Mouse (Mus musculus): ENCODE measurements around the gene Gm3045.
A peak's percentile ranks its signal among the peaks of the same experiment; 100 is the strongest.

Gene Gm3045

GRCm38 (mm10) chr13:56438211-56439075 is 12.0 kb downstream of the Gm3045 start, which contains the start of gene Slc25a48:
Gene Slc25a48, plus strand, starts transcription at chr13:56438355.
- no peak for DNase-seq (ENCODE audit: low spot score in 2 of 2)

GRCm38 (mm10) chr13:56443411-56443810 is 17.0 kb downstream of the Gm3045 start:
- DNase-seq (ENCODE audit: low spot score in 2 of 2) = no peak

DNA sequence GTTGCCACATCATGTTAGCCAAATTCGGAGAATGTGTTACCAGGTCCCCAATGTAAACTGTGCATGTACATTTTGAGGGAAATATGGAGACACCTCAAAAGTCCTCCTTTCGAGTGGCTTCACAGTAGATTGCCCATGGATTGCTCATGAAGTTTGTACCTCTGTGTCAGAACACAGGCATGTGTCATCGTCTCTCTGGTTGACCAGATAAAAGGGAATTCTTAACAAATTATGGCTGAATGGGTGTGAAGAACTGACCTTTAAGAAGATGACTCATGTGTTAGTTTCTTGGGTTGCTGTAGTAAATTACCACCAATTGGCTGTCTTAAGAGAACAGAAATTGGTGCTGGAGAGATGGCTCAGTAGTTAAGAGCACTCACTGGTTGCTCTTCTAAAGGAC is 17.7 kb downstream of the Gm3045 start:
- DNase-seq (ENCODE audit: low spot score in 2 of 2) = no peak

GRCm38 (mm10) chr13:56444996-56445395 is 18.6 kb downstream of the Gm3045 start:
- no peak for DNase-seq (ENCODE audit: low spot score in 2 of 2)

DNA sequence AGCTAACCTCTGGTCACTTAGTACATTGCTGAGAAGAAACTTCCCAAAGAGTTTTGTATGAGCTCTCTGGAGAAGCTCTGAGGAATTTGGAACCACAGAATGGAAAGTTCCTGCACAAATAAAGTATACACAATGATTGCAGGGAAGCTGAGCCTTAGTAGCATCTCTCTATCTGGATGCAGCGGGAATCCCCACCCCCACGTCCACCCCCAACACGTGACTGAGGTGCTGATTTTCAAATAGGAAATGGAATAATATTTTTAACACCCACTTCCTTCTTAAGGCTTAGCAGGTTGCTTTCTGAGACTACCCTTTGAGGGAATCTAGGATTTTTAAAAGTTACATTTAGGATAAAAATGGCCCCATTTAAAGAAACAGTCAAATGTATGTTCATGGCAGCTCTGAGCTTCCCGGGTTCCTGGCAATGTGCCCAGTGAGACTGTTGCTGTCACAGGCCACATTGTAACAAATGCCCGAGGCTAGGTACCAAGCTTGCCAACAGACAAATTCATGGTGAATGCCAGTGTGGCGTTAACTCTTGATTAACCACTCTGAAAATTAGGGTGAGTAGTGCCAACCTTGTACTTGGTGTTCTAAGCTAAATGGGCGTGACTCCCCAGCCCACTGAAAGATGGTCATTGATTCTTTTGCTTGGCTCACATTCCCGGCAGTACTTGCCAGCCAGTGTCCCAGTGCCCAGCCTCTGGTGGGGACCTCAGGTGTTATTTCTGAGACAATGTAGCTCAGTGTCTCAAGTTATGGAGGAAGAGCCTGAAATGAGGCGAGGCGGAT is 23.0 kb downstream of the Gm3045 start:
- DNase-seq (ENCODE audit: low spot score in 2 of 2) = no peak

- no peak for DNase-seq (ENCODE audit: low spot score in 2 of 2)
These were observed 23.6 kb downstream of the Gm3045 start for GRCm38 (mm10) chr13:56450035-56450434.

GRCm38 (mm10) chr13:56458001-56458400 is 31.6 kb downstream of the Gm3045 start:
- no peak for DNase-seq (ENCODE audit: low spot score in 2 of 2)

DNA sequence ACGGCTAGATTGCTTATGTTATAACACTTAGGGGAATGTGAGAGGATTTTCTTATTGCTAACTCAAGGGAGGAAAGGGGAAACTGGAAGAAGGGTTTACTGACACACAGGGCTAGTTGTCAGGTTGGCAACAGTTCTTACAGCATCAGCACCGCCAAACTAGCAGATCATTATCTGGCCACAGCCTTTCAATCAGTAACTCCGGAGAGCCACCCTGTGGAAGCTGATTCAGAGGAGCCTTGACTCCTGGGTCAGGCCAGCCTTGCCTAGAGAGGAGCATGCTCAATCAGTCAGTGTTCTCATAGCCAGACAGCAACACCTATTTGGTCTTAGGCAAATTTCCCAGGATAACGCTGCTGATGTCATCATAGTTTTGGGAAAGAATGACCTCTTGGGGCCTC is 35.1 kb downstream of the Gm3045 start:
- DNase-seq (ENCODE audit: low spot score in 2 of 2) = no peak

DNA sequence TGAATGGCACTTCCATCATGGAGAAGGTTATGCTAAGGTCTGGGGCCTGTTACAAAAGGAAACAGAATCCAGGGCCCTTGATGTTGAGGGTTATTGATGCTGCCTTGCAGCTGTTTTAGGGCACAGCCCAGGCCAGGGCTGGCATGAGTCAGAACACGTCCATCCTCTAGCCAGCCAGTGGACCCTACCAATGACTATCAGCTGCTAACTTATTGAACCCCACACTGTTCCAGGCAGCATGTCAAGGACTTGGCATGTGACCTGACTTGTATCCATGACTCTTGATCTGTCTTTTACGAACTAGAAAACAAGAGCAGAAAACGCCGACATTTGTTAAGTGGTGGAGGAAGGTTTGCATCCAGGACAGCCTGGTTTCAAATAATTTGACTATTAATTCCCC is 36.4 kb downstream of the Gm3045 start:
- no peak for DNase-seq (ENCODE audit: low spot score in 2 of 2)

GRCm38 (mm10) chr13:56463261-56463660 is 36.9 kb downstream of the Gm3045 start:
- no peak for DNase-seq (ENCODE audit: low spot score in 2 of 2)

DNA sequence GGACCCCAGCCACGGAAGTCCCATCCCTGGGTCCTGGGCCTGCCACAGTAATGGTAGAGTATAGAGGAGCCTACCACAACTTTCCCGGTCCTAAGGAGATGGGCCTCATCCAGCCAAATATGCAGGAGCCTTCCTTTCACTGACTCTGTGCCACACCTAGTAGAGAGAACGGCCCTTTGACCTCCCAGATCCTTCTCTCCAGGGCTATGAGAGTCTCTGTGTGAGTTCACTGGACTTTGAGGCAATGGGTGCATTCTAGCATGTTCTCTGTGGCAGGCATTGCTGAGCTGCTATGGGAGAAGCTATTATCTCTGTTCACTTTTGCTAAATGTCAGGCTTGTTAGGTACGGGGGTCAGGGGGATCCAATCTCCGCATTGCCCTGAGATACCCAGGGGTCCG is 37.4 kb downstream of the Gm3045 start:
- DNase-seq (ENCODE audit: low spot score in 2 of 2) = no peak

DNA sequence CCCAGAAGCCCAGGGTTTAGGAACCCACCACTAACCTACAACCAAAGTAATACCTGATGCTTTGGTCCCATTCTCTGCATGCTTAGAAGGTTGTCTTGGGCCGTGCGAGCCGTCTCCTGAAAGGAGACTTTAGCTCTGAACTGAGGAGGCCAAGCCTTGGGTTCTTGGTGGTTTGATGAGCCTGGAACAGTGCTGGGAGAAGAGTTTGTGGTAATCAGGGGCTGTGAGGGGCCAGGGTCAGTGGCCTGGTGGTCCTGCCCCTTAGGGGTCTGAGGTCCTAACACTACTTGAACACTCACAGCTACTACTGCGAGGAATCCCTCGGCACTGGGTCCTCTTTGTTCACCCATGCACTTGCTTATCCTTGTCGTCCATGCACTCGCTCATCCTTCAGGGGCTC is 41.4 kb downstream of the Gm3045 start:
- DNase-seq (ENCODE audit: low spot score in 2 of 2) = no peak

DNA sequence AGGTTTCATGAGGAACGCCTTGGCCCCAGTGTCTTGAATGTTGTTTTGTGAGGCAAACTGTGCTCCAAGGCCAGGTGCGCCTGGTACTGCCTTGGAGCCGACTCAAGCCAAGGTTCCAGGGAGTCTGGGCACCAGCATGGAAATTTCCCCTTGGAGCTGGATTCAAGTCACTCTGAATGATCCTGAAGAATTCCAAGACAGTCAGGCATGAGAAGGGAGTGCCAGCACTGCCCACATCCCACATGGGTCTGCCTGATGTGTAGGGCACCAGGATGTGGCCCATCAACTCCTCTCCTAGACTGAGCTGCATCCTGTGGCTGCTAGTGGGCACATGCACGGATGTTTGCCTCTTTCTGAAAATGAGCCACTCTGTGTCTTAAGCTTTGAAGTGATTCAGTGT is 42.1 kb downstream of the Gm3045 start:
- no peak for DNase-seq (ENCODE audit: low spot score in 2 of 2)

- no peak for DNase-seq (ENCODE audit: low spot score in 2 of 2)
These were observed 44.8 kb downstream of the Gm3045 start for GRCm38 (mm10) chr13:56471211-56471610.

DNA sequence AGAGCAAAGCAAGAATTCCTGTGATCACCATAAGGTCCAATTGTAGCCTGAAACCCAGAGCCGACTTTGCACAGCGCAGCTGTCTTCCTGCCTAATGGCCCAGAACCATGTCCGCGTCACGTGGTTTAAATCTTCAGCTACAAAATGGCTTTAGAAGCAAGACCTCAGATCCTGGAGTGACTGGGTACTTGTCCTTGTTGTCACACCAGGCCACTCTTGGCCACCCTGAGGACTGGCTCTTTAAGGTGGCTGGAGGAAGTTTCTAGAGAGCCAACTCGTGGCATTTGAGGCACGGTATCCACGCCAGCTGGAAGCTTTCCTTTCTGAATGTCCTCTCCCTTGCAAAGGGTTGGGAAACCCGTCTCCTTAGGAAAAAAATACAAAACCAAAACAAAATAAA is 45.6 kb downstream of the Gm3045 start:
- DNase-seq (ENCODE audit: low spot score in 2 of 2) = no peak

GRCm38 (mm10) chr13:56472661-56473060 is 46.3 kb downstream of the Gm3045 start:
- DNase-seq (ENCODE audit: low spot score in 2 of 2) = no peak

DNA sequence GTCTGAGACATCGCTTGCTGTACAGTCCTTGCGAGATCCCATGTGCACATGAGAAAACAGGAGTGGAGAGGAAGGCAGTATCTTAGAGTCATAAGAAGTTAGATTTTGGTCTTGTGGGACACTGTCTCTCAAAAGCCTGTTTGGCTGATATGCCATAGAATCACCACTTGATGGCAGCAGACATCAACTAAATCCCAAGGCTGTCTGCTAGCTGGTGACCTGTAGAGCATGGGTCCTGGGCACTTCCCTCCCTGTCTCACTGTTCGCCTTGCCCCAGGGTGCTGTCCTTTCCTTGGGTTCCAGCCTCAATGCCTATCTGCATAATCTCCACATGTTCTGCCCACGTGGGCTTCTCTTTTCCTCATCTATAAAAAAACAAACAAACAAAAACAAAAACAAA is 49.0 kb downstream of the Gm3045 start:
- DNase-seq (ENCODE audit: low spot score in 2 of 2) = peak; percentile 15 to 22

DNA sequence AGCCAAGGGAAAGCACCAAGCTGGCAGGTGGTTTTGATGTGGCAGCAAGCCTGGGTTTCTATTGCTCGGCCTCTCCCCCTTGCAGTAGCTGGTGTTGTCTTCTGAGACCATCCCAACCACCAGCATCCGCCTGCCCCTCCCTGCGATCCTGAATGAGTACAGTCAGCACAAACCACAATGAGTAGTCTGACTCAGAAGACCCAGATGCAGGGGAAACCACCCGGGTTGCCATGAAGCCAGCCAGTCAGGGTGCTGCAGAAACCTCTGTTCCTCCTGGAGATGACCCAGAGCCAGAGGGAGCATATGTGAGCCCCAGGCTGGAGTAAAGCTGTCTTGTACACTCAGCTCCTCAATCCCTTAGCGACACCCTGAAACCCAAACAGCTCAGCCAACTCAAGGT is 50.4 kb downstream of the Gm3045 start:
- peak; percentile 38 to 41 for DNase-seq (ENCODE audit: low spot score in 2 of 2)

DNA sequence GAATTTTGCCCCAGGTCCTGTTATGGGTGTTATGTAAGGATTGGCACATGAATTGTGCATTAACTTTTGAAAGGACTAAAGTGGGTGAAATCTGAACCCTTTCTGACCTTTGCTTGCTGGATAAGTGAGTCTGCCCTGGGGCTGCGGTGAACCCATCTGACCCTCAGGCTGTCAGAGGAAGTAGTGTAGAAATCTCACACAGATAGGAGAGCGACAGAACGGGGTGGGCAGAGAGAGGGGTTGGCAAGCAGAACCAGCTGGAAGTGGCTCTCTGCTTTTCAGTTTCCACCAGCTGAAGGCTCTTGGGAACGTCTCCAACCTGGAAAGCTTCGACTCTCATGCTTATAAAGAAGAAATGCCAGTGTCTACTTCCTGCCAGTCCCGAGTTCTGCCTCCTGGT is 50.9 kb downstream of the Gm3045 start:
- no peak for DNase-seq (ENCODE audit: low spot score in 2 of 2)

GRCm38 (mm10) chr13:56478027-56478426 is 51.6 kb downstream of the Gm3045 start:
- no peak for DNase-seq (ENCODE audit: low spot score in 2 of 2)

DNA sequence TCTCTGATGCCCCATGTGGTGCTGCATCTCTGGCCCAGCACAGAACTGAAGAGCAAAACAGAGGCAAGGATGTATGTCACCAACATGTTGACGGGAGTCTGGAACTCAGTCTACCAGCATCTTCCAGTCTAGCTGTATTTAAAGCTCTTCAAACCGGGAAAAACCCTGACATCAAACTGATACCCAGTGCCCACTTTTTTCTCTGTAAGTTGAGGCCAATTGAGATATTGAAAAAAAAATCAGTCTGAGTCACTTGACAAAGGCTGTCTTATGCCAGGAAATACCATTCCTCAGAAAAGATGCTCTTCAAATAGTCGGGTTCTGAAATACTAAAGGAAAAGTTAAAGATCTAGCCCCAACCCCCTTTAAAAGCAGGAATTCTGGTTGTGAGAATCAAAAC is 55.8 kb downstream of the Gm3045 start, which contains the start of gene Il9:
Gene Il9 (minus strand): TSS at position 101 of the 400 bp plus-strand sequence.
- no peak for DNase-seq (ENCODE audit: low spot score in 2 of 2)
